Mouse (Mus musculus) left cerebral cortex, adult 6 months (tissue): ENCODE results near the gene Sar1b. TPM values are rescaled to one million over a fixed set of nuclear protein-coding genes. Genes with fewer than 3 reads are reported as not detected.

Source experiments
- long read RNA-seq, 2 experiments: library from polyadenylated mRNA; unstranded; transcript quantifications; one replicate each; pipeline ENCODE4 v2.0.0; 2019 to 2020
- polyA plus RNA-seq: library from polyadenylated mRNA; unstranded; fragments of <200 nt; fragmentation: Nextera tagmentation; gene quantifications from 2 replicates; pipeline ENCODE4 v1.2.3, GENCODE M21; 2021

Sar1b gene
- 187 and 233 TPM in 2 replicates for polyA plus RNA-seq
- long read RNA-seq, experiment 1, transcript Sar1b-201 (7 exons, 1,201 nt) = major isoform, 412 of 438 reads
- long read RNA-seq, experiment 1, partial matches to known transcripts = 4 of 438 reads
- long read RNA-seq, experiment 1, other reads (novel, unspliced or antisense) = 22 of 438 reads
- long read RNA-seq, experiment 2, transcript Sar1b-201 (7 exons, 1,201 nt) = major isoform, 254 of 284 reads
- long read RNA-seq, experiment 2, partial matches to known transcripts = 21 of 284 reads
- long read RNA-seq, experiment 2, other reads (novel, unspliced or antisense) = 9 of 284 reads

GRCm38 (mm10) chr11:51763213-51763907 lies at the start of gene Sar1b, which contains the start of gene Sec24a:
Gene Sar1b (plus strand): TSS chr11:51763687.
Gene Sec24a (minus strand): TSS chr11:51763634.

Other genes starting within 250 kb of the Sar1b start
- 2.6 and 3.7 TPM in 2 replicates for gene Phykpl, start 178.9 kb upstream of the Sar1b start, polyA plus RNA-seq
- 17.6 and 97.7 TPM in 2 replicates for gene Hnrnpab, start 156.8 kb upstream of the Sar1b start, polyA plus RNA-seq
- 172 and 201 TPM in 2 replicates for gene Nhp2, start 144.0 kb upstream of the Sar1b start, polyA plus RNA-seq
- gene Rmnd5b, start 127.8 kb upstream of the Sar1b start, polyA plus RNA-seq = 62.3 and 86.2 TPM in 2 replicates
- gene N4bp3, start 112.8 kb upstream of the Sar1b start, polyA plus RNA-seq = 9.5 and 12.9 TPM in 2 replicates
- gene D930048N14Rik, start 112.7 kb upstream of the Sar1b start, polyA plus RNA-seq = 0.31 and 0.43 TPM in 2 replicates
- 110 and 117 TPM in 2 replicates for gene 0610009B22Rik, start 74.8 kb upstream of the Sar1b start, polyA plus RNA-seq
- gene Sec24a, start 53 bp upstream of the Sar1b start, polyA plus RNA-seq = 5.9 and 10.9 TPM in 2 replicates
- gene Jade2, start 94.0 kb downstream of the Sar1b start, polyA plus RNA-seq = 5.1 and 7.4 TPM in 2 replicates
- gene Cdkn2aipnl, start 204.0 kb downstream of the Sar1b start, polyA plus RNA-seq = 28.9 and 48.8 TPM in 2 replicates
- gene Ube2b, start 237.1 kb downstream of the Sar1b start, polyA plus RNA-seq = 135 and 153 TPM in 2 replicates
- 8.5 and 10.3 TPM in 2 replicates for gene Cdkl3, start 240.5 kb downstream of the Sar1b start, polyA plus RNA-seq